Mouse (Mus musculus) lung, postnatal 0 days (tissue): ENCODE data around the gene Slc17a8. TPM values are rescaled to one million over a fixed set of nuclear protein-coding genes. Genes with fewer than 3 reads are reported as not detected.

Experiments
- ATAC-seq: fragments of 200-750 bp; cut with Nextera tagmentation; 2 replicates; pipeline ENCODE4 v1.8.0; 2017; ENCODE audit warnings: moderate library complexity
- DNase-seq: peaks from one replicate; pipeline ENCODE4 v3.0.0-alpha.2; 2016; ENCODE audit warnings: low spot score
- H3K27ac ChIP-seq: fragments of 300-500 bp; sonication (generic); 2 replicates; pipeline ENCODE4 v1.5.1; 2014; ENCODE audit warnings: antibody characterized with exemption, mild to moderate bottlenecking, low read length, mixed read lengths
- H3K27me3 ChIP-seq: fragments of 300-500 bp; sonication (generic); replicated peaks from 2 replicates; pipeline ENCODE4 v1.6.1; 2014; ENCODE audit warnings: low read length, mixed read lengths; ENCODE audit not compliant: insufficient read depth
- H3K36me3 ChIP-seq: fragments of 300-500 bp; sonication (generic); 2 replicates; pipeline ENCODE4 v1.6.1; 2014; ENCODE audit warnings: low read length, mixed read lengths; ENCODE audit not compliant: insufficient read depth
- H3K4me1 ChIP-seq: fragments of 300-500 bp; sonication (generic); 2 replicates; pipeline ENCODE4 v1.6.1; 2014; ENCODE audit warnings: antibody characterized with exemption, low read depth, low read length, mixed read lengths; ENCODE audit not compliant: insufficient read depth
- H3K4me2 ChIP-seq: fragments of 300-500 bp; sonication (generic); replicated peaks from 2 replicates; pipeline ENCODE4 v1.6.1; 2014; ENCODE audit warnings: low read depth, mild to moderate bottlenecking, low read length, moderate library complexity, mixed read lengths
- H3K4me3 ChIP-seq: fragments of 300-500 bp; sonication (generic); 2 replicates; pipeline ENCODE4 v1.5.1; 2014; ENCODE audit warnings: low read depth, low read length
- H3K9ac ChIP-seq: fragments of 300-500 bp; sonication (generic); replicated peaks from 2 replicates; pipeline ENCODE4 v1.6.1; 2014; ENCODE audit warnings: low read depth, mild to moderate bottlenecking
- H3K9me3 ChIP-seq: fragments of 300-500 bp; sonication (generic); 2 replicates; pipeline ENCODE4 v1.6.1; 2016; ENCODE audit warnings: low read length, mixed read lengths
- CTCF ChIP-seq: IDR thresholded peaks from 2 replicates; pipeline ENCODE4 v1.5.1; 2016; ENCODE audit warnings: antibody characterized with exemption, mild to moderate bottlenecking
- EP300 ChIP-seq: IDR thresholded peaks from 2 replicates; pipeline ENCODE4 v1.6.1; 2016; ENCODE audit warnings: antibody characterized with exemption, mild to moderate bottlenecking, control low read depth
- WGBS: fragments of 180-500 bp; shearing (Covaris S2); extraction: QIAGEN DNeasy Blood & Tissue Kit; methylation state at CpG from one replicate; pipeline ENCODE4 v1.1.7; 2014; 5-methylcytosine and 5-hydroxymethylcytosine counted together
- polyA plus RNA-seq: library from polyadenylated mRNA; unstranded; fragments of >200 nt; fragmentation: Nextera tagmentation; extraction: Ambion mirVana; gene quantifications from 2 replicates; pipeline ENCODE4 v1.2.1, GENCODE M21; 2015

The Slc17a8 gene
- polyA plus RNA-seq, 1 experiment from 2014 or later = not detected

DNA sequence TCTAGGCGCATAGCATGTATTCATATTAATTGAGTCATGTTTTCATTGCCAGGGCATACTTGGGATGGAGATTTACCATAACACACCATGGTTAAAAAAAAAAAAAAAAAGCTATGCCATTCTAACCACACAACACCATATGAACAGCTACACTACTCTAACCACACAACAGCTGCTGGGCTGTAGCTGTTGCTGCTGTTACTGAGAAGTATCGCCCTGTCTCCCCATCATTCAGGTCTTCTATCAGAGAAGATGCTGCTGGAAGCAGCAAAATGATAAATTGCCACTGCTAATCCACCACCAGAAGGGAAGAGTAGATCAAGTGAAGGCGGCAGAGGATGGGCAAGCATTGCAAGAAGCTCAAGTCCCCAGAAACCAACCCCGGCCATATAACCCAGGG is 42.3 kb downstream of the Slc17a8 start:
- no peak overlapping the region for H3K27ac ChIP-seq
- no peaks in the 10 kb centered on the region for H3K27me3 ChIP-seq
- DNase-seq = no peak
- no peak for TF ChIP-seq CTCF
- no peak for TF ChIP-seq EP300
- no peak overlapping the region for H3K4me2 ChIP-seq
- no peaks in the 10 kb centered on the region for H3K36me3 ChIP-seq
- no peaks in the 10 kb centered on the region for H3K4me1 ChIP-seq
- no peak for ATAC-seq
- WGBS = 89% methylated on average over 4 of the region's 4 CpGs
- no peaks in the 10 kb centered on the region for H3K9me3 ChIP-seq
- no peak overlapping the region for H3K4me3 ChIP-seq
- no peak overlapping the region for H3K9ac ChIP-seq

DNA sequence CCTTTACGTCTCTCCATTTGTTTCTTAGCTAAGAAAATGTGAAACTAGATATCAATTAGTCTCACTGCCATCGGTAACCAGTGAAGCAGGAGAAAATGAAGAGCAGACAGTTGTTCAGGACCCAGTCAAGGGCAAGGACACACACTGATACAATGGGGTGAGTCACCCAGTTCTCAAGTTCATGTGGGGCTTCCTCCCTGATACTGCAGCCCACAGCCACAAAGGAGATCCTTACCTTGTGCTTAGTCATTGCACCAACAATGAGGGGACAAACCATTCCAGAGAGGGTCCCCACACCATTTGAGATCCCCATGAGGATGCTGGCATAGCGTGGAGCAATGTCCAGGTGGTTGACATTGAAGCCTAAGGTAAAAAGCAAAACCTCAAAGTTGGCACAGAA is 43.4 kb downstream of the Slc17a8 start:
- no peaks in the 10 kb centered on the region for H3K4me1 ChIP-seq
- WGBS = 81% methylated on average over 3 of the region's 3 CpGs
- no peak overlapping the region for H3K4me3 ChIP-seq
- H3K27me3 ChIP-seq = no peaks in the 10 kb centered on the region
- DNase-seq (no peak), ATAC-seq (no peak)
- H3K9me3 ChIP-seq = no peaks in the 10 kb centered on the region
- H3K4me2 ChIP-seq = no peak overlapping the region
- no peak overlapping the region for H3K9ac ChIP-seq
- no peak overlapping the region for H3K27ac ChIP-seq
- no peak for TF ChIP-seq EP300
- no peak for TF ChIP-seq CTCF
- no peaks in the 10 kb centered on the region for H3K36me3 ChIP-seq

DNA sequence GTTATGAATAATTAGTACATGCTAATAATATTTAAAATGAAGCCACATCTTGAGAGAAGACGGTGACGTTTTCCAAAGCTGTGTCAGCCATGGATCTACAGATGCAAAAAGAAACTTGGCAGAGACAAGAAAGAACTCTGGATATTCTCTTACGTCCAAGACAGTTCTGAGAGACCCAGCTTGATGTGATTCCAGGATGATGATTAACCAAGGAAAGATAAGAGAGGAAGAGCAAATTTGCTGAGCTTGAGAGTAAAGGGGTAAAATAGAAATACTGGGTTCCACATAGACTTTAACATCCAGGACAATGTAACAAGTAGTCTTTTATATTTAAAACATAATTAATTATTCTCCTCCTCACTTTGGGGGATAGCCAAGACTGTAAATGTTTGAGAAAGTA is 47.6 kb downstream of the Slc17a8 start:
- no peak overlapping the region for H3K27ac ChIP-seq
- no peak overlapping the region for H3K9ac ChIP-seq
- no peaks in the 10 kb centered on the region for H3K4me1 ChIP-seq
- no peak for TF ChIP-seq CTCF
- TF ChIP-seq EP300 = no peak
- 41% methylated on average over 3 of the region's 3 CpGs for WGBS
- H3K4me3 ChIP-seq = no peak overlapping the region
- no peaks in the 10 kb centered on the region for H3K36me3 ChIP-seq
- no peak overlapping the region for H3K4me2 ChIP-seq
- no peak for ATAC-seq
- no peaks in the 10 kb centered on the region for H3K9me3 ChIP-seq
- H3K27me3 ChIP-seq = no peaks in the 10 kb centered on the region
- no peak for DNase-seq

DNA sequence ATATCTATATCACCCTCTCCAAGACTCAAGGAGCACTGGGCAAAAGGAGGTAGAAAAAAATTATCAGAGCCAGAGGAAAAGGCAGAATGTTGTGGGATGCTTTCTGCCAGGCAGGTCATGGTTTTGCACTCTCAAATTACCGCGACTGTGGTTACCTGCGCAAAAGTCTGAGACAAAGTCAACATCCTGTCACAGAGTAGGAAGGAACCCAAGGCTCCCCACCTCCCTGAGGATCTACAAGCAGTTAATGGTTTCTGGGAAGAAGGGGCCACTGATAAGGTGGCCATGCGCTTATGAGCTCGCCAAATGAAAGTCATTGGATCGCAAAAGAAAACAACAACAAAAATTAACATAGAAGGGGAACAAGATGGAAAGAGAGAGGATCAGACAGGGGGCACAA is 48.1 kb downstream of the Slc17a8 start:
- no peaks in the 10 kb centered on the region for H3K27me3 ChIP-seq
- no peak overlapping the region for H3K27ac ChIP-seq
- no peaks in the 10 kb centered on the region for H3K36me3 ChIP-seq
- no peak overlapping the region for H3K4me3 ChIP-seq
- H3K9me3 ChIP-seq = no peaks in the 10 kb centered on the region
- WGBS = 63% methylated on average over 6 of the region's 6 CpGs
- H3K9ac ChIP-seq = no peak overlapping the region
- DNase-seq = no peak
- no peak overlapping the region for H3K4me2 ChIP-seq
- H3K4me1 ChIP-seq = no peaks in the 10 kb centered on the region
- TF ChIP-seq CTCF (no peak), EP300 (no peak)
- no peak for ATAC-seq

DNA sequence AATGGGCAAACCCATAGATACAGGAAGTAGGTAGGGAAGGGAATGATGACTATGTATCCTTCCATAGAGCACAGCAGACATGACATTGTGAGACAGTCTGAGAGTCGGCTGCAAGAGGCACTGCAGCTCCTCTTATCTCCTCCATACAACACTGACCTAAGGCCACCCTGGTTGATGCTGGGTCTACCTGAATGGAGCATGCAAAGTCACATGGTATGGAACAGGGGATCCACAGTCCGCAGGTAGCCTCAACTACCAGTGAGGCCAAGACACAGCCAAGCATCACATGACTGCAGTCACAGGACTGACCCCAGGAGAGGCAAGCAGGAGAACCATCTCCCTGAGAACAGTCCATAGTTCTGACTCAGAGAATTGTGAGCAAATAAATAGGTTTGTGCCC is 53.7 kb downstream of the Slc17a8 start:
- DNase-seq (no peak), ATAC-seq (no peak)
- no peak overlapping the region for H3K9ac ChIP-seq
- WGBS = 85% methylated on average over 2 of the region's 2 CpGs
- no peak overlapping the region for H3K27ac ChIP-seq
- no peaks in the 10 kb centered on the region for H3K9me3 ChIP-seq
- H3K36me3 ChIP-seq = no peaks in the 10 kb centered on the region
- no peak overlapping the region for H3K4me2 ChIP-seq
- H3K4me1 ChIP-seq = no peaks in the 10 kb centered on the region
- TF ChIP-seq CTCF (no peak), EP300 (no peak)
- no peak overlapping the region for H3K4me3 ChIP-seq
- H3K27me3 ChIP-seq = no peaks in the 10 kb centered on the region

DNA sequence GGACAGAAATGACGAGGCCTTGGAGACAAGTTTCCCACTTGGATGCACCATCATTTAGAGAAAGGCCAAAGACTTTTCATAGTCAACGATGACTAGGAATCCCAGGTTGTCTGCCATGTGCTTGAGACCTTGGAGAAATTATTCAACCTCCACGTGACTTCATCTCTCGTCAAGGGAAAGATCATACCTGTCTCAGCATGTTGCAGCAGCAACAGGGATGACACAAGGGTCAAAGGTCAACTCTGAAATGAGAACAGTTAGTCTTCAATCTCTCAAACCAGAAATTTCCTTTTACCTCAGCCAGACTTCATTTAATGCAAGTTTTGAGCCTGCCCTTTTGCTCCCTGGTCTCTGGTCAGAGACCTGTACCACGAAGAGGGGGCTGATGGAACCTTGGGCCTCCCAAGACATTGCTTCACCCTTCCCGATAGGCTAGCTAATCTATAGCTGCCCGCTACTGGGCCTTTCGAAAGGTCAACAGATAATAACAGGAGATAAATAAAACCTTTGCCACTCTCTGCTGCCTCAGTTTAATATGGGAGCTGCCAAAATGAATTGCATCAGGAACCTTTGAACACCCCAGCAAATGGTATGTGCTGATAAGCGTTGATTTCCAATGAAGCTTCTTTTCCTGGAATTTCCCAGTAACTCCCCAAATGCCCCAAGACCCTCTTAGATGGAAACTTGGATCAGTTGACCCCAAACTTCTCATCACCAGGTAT is 55.6 kb downstream of the Slc17a8 start:
- no peak overlapping the region for H3K27ac ChIP-seq
- WGBS = 82% methylated on average over 9 of the region's 9 CpGs

More for the DNA sequence above, 55.6 kb downstream of the Slc17a8 start:
- TF ChIP-seq EP300 (no peak), CTCF (no peak)
- H3K27me3 ChIP-seq = no peaks in the 10 kb centered on the region
- no peaks in the 10 kb centered on the region for H3K36me3 ChIP-seq
- DNase-seq (no peak), ATAC-seq (no peak)
- no peaks in the 10 kb centered on the region for H3K9me3 ChIP-seq
- no peak overlapping the region for H3K4me3 ChIP-seq
- H3K9ac ChIP-seq = no peak overlapping the region
- no peaks in the 10 kb centered on the region for H3K4me1 ChIP-seq
- H3K4me2 ChIP-seq = no peak overlapping the region
